Mouse (Mus musculus): ENCODE measurements around the gene Nkx2-1.
"Not testable (repeated sequence)": the region's sequence is repeated elsewhere in the genome, so short reads cannot be mapped to it uniquely, and the experiment has no call there.

The Nkx2-1 gene

GRCm38 (mm10) chr12:56536884-56537265, at the start of gene Nkx2-1:
TSS of gene Nkx2-1 (minus strand) at chr12:56536908.
- DNase-seq (ENCODE audit: low spot score), result no peak

DNA sequence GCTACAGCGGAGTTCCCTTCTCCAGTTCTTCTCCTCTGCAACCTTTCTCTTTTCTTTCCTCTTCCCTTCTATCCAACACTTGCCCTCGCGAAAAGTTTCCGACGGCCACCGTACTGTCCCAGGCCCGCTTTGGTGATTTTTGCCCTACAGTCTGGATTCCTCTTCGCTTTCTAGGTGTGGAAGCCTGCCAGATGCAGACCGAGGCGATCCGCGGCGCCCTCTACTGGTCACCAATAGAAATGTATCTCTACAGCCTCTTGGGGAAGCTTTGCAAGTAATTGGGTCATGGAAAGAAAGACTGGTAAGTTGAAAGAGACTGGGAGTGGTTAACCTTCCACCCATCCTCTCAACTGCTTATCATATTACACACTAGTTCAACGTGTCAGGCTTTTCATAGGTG, 4.4 kb upstream of the Nkx2-1 start:
- DNase-seq (ENCODE audit: low spot score), result no peak

DNA sequence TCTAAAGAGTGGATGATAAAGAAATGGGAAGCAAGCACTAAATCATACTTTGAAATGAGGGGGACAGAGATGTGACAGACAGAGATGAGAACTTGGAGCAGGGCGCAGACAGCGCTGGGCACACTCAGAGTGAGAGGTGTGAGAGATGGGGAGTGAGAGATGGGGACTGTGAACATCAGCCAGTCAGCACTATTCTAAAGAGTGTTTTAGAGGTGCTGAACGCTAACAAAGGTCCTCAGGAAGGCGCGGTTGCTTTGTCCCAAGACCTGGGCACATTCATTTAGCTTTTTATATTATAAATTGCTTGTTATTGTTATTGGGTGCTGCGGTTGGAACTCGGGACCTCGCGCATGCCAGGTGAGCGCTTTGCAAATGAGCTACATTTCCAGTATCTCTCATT, 3.9 kb upstream of the Nkx2-1 start:
- DNase-seq (ENCODE audit: low spot score), result no peak

DNA sequence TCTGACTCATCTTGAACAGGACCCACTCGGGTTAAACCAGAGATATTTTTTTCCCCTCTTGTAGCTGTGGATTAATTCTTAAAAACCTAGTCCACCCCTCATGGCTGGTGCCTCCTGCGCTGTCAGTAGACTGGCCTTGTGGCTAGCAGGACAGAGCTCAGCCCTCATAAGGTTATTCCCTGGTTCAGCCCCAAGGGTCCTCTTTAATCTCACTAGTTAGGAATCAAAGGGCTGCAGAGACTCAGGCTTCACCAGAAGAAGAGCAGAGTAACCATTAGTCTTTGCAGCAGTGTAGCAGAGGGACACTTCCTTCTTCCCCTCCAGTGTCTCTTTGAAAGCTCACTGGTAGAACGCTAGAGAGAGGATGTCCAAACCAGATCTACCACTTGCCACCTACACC, 1.9 kb upstream of the Nkx2-1 start:
- no peak for DNase-seq (ENCODE audit: low spot score)

DNA sequence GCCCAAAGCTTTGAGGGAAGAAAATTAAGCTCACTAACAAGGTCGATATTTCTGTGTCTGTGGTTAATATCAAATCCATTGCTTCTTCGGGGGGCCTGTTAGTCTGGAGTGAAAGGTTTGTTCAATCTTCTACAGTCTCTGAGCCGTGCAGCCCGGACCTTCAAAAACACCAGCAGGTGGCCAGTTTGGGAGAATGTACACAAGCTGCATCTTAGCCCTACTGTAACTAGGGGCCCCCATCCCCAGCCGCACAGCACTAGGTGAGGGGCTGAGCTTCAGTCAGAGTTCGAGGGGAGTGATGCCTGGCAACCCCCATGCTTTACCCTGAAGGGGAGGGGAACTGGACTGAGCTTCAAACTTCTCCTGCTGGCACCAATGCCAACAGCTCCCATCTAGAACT, 1.2 kb upstream of the Nkx2-1 start:
- no peak for DNase-seq (ENCODE audit: low spot score)

GRCm38 (mm10) chr12:56537342-56537741, 634 bp upstream of the Nkx2-1 start:
- DNase-seq (ENCODE audit: low spot score), result no peak

GRCm38 (mm10) chr12:56536174-56536883, 379 bp downstream of the Nkx2-1 start:
- no peak for DNase-seq (ENCODE audit: low spot score)

DNA sequence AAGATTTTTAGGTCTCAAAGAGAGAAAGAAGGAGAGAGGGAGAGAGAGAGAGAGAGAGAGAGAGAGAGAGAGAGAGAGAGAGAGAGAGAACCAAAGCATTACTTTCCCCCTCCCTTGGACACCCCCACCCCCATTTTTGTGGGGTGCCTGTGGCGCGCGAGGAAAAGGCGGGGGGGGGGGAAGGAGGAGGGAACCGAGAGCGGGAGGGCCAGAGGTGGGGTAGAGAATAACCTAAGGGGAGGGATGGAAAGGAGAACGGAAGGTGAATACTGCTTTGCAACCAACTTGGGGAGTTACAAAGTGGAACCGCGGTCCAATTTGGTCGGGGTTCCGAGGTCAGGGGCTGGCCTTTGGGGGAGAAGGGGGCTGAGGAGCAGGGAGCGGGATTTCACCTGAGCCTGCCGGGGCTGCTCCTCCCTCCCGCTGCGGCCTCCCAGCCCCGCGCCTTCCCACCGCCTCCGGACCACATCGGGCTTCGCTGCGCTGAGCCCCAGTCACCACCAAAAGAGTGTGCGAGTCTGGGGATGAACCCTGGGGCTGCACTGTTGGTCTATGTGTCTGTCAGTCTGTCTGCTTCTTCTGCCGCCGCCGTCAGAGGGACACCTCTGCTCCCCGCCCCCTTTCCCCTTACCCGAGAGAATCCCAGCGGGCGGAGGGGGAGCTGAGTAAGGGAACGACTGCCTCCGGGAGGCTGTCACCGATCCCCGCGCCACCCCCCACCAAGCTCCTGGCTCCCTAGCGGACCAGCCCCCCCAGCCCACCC, 1.1 kb downstream of the Nkx2-1 start:
- DNase-seq (ENCODE audit: low spot score), result no peak

- DNase-seq (ENCODE audit: low spot score), result no peak
These were observed 1.9 kb downstream of the Nkx2-1 start for GRCm38 (mm10) chr12:56534651-56535326.

GRCm38 (mm10) chr12:56534311-56534650, 2.4 kb downstream of the Nkx2-1 start:
- DNase-seq (ENCODE audit: low spot score), result no peak

GRCm38 (mm10) chr12:56533501-56534310, 3.0 kb downstream of the Nkx2-1 start:
- DNase-seq (ENCODE audit: low spot score), result no peak

GRCm38 (mm10) chr12:56532986-56533495, 3.7 kb downstream of the Nkx2-1 start:
- no peak for DNase-seq (ENCODE audit: low spot score)

DNA sequence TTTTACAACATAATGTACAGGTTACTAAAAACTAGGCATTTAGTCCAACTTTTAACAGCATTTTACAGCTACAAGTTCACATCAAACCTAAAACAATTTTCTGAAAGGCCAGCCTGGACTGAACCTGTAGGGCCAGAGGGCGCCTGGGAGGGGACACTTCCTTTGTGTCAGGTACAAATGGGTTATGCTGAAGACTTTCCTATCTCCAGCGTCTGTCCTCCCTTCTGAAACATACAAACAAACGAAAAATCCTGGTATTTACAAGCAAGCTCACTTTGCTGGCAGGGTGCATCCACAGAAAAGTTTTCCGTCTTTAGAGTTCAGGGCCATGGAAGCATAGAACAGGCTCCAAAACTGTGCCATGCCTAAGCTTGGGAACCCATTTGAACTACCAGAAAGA, 4.6 kb downstream of the Nkx2-1 start:
- no peak for DNase-seq (ENCODE audit: low spot score)

- no peak for DNase-seq (ENCODE audit: low spot score)
These were observed 5.6 kb downstream of the Nkx2-1 start for GRCm38 (mm10) chr12:56531051-56531620.

GRCm38 (mm10) chr12:56529931-56530330, 6.8 kb downstream of the Nkx2-1 start:
- DNase-seq (ENCODE audit: low spot score), result no peak

- no peak for DNase-seq (ENCODE audit: low spot score)
These were observed 7.6 kb downstream of the Nkx2-1 start for GRCm38 (mm10) chr12:56528881-56529681.

- DNase-seq (ENCODE audit: low spot score), result no peak
These were observed 8.6 kb downstream of the Nkx2-1 start for GRCm38 (mm10) chr12:56528034-56528570.

DNA sequence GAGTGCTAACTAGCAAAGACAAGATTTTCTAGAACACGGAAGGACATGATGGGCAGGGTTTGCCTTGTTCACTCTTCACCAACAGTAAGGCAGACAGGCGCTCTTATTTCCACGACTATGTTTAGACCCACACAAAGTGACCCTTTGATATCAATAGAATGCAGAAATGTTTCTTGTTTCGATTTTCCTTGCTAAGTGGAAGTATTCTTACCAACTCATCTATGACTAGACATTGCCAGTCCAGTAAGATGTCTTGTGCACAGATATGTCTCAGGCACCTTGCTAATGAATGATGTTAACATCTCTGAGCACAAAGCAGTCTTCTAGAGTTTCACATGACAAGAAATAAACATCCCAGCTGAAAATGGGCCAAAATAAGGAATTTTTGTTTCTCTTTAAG, 9.6 kb downstream of the Nkx2-1 start:
- DNase-seq (ENCODE audit: low spot score), result no peak

GRCm38 (mm10) chr12:56525219-56525797, 11.4 kb downstream of the Nkx2-1 start:
- not testable (repeated sequence) for DNase-seq (ENCODE audit: low spot score)

DNA sequence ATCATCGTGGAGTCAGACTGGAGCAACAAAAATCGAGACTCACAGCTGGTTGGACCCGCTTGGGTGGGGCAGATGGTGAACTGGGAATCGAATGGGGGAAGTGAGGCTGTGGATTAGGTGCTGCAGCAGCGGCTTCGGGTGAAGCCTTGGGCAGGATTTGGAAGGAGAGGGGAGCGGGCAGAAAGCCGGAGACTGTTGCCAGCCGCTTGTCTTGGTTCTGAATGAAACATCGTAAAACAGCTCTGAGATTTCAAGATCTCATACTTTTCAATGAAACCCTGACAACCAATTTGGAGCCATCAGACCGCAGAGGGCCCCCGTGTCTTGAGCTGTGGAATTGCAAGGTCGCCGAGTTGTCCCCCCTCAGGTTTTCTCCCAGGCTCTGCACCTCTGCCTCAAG, 12.5 kb downstream of the Nkx2-1 start:
- no peak for DNase-seq (ENCODE audit: low spot score)
